Mouse (Mus musculus): ENCODE data around the gene Gm1140. TPM values are rescaled to one million over a fixed set of nuclear protein-coding genes. Genes with fewer than 3 reads are reported as not detected.
"Not testable (repeated sequence)": the region's sequence is repeated elsewhere in the genome, so short reads cannot be mapped to it uniquely, and the experiment has no call there.

Gm1140 gene
- not detected in 2 replicates for total RNA-seq (2012; rRNA removed)
- not detected for polyA plus RNA-seq (2012; ENCODE audit: insufficient read depth in 1 of 2, insufficient read length in 2 of 2, low read depth in 1 of 2, low replicate concordance in 2 of 2, missing spikeins in 1 of 2)

DNA sequence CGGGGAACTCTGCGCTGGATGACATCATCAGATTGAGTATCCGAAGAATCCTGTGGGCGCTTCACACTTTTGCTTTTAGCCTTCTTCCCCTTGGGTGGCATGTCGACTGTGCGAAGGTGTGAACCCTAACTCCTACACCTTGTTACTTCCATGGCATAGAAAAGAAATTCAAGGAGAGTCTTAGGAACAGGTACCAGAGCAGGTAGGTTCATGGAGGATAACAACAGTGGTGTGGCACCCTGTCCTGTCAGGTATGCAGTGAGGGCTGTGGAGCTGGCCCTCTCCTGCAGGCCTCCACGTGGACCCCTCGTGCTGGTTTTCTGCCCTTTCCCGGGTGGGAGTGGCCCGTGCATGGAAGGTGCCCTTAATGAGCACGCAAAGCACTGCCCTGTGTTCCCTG, at the start of gene Gm1140:
Gene Gm1140, minus strand, starts transcription at position 101 of the 400 bp plus-strand sequence.
- H3K27me3 ChIP-seq (ENCODE audit: control insufficient read depth in 1 of 2, insufficient read depth in 2 of 2, low read length in 2 of 2); H3K79me2 ChIP-seq (ENCODE audit: control insufficient read depth, insufficient read depth, low read length, poor library complexity); H3K9me3 ChIP-seq (replicated peaks; ENCODE audit: insufficient read depth, low read length); H3K4me1 ChIP-seq (ENCODE audit: control insufficient read depth in 1 of 2, insufficient read depth in 2 of 2, low read length in 2 of 2); DNase-seq (ENCODE audit: low read depth, low spot score); H3K36me3 ChIP-seq (ENCODE audit: control insufficient read depth in 1 of 2, insufficient read depth in 2 of 2, low read length in 2 of 2); H3K9ac ChIP-seq (ENCODE audit: control insufficient read depth, low read depth, low read length, poor library complexity, severe bottlenecking); H3K27ac ChIP-seq (ENCODE audit: control insufficient read depth, low read depth, low read length); H3K4me3 ChIP-seq (ENCODE audit: control insufficient read depth in 1 of 2, insufficient read depth in 1 of 2, low read depth in 2 of 2, low read length in 2 of 2): not testable (repeated sequence)

DNA sequence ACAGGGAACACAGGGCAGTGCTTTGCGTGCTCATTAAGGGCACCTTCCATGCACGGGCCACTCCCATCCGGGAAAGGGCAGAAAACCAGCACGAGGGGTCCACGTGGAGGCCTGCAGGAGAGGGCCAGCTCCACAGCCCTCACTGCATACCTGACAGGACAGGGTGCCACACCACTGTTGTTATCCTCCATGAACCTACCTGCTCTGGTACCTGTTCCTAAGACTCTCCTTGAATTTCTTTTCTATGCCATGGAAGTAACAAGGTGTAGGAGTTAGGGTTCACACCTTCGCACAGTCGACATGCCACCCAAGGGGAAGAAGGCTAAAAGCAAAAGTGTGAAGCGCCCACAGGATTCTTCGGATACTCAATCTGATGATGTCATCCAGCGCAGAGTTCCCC, 2.0 kb upstream of the Gm1140 start, which contains the start of gene Gm14692:
Gene Gm14692, plus strand, starts transcription at position 301 of the 400 bp plus-strand sequence.
- not testable (repeated sequence) for H3K9ac ChIP-seq (ENCODE audit: control insufficient read depth, low read depth, low read length, poor library complexity, severe bottlenecking); DNase-seq (ENCODE audit: low read depth, low spot score); H3K4me3 ChIP-seq (ENCODE audit: control insufficient read depth in 1 of 2, insufficient read depth in 1 of 2, low read depth in 2 of 2, low read length in 2 of 2); H3K27me3 ChIP-seq (ENCODE audit: control insufficient read depth in 1 of 2, insufficient read depth in 2 of 2, low read length in 2 of 2); H3K4me1 ChIP-seq (ENCODE audit: control insufficient read depth in 1 of 2, insufficient read depth in 2 of 2, low read length in 2 of 2); H3K9me3 ChIP-seq (replicated peaks; ENCODE audit: insufficient read depth, low read length); H3K27ac ChIP-seq (ENCODE audit: control insufficient read depth, low read depth, low read length); H3K79me2 ChIP-seq (ENCODE audit: control insufficient read depth, insufficient read depth, low read length, poor library complexity); H3K36me3 ChIP-seq (ENCODE audit: control insufficient read depth in 1 of 2, insufficient read depth in 2 of 2, low read length in 2 of 2)

Other genes with a start within 250 kb of the Gm1140 start
- not detected in 2 replicates for gene Gm14692, start 2.1 kb upstream of the Gm1140 start, total RNA-seq (2012; rRNA removed)
- gene Gm14692, start 2.1 kb upstream of the Gm1140 start, polyA plus RNA-seq (2012; ENCODE audit: insufficient read depth in 1 of 2, insufficient read length in 2 of 2, low read depth in 1 of 2, low replicate concordance in 2 of 2, missing spikeins in 1 of 2) = not detected
- not detected in 2 replicates for gene 4933436I01Rik, start 227.9 kb upstream of the Gm1140 start, total RNA-seq (2012; rRNA removed)
- gene 4933436I01Rik, start 227.9 kb upstream of the Gm1140 start, polyA plus RNA-seq (2012; ENCODE audit: insufficient read depth in 1 of 2, insufficient read length in 2 of 2, low read depth in 1 of 2, low replicate concordance in 2 of 2, missing spikeins in 1 of 2) = not detected

Data from MEL (cell line).